Mouse (Mus musculus) liver, embryonic 11.5 days (tissue): Measurements from ENCODE around the gene Ipo4. TPM values are rescaled to one million over a fixed set of nuclear protein-coding genes. Genes with fewer than 3 reads are reported as not detected.

Experiments
- ATAC-seq: fragments of 200-750 bp; cut with Nextera tagmentation; replicated peaks from 2 replicates; pipeline ENCODE4 v1.8.0; 2017; ENCODE audit warnings: moderate number of reproducible peaks, mild to moderate bottlenecking, moderate TSS enrichment, moderate library complexity; ENCODE audit not compliant: low FRiP score
- DNase-seq: peaks from one replicate; pipeline ENCODE4 v3.0.0-alpha.2; 2017; ENCODE audit warnings: low spot score
- H3K27ac ChIP-seq: fragments of 300-500 bp; sonication (generic); 2 replicates; pipeline ENCODE4 v1.5.1; 2014; ENCODE audit warnings: mild to moderate bottlenecking, low read depth, low read length, control low read depth
- H3K27me3 ChIP-seq: fragments of 300-500 bp; sonication (generic); replicated peaks from 2 replicates; pipeline ENCODE4 v1.6.1; 2014; ENCODE audit warnings: low read length, mixed read lengths; ENCODE audit not compliant: control insufficient read depth, insufficient read depth
- H3K36me3 ChIP-seq: fragments of 300-500 bp; sonication (generic); 2 replicates; pipeline ENCODE4 v1.6.1; 2014; ENCODE audit warnings: mild to moderate bottlenecking, low read length, moderate library complexity, mixed read lengths; ENCODE audit not compliant: control insufficient read depth, insufficient read depth
- H3K4me1 ChIP-seq: fragments of 300-500 bp; sonication (generic); replicated peaks from 2 replicates; pipeline ENCODE4 v1.6.1; 2014; ENCODE audit warnings: low read length, mixed read lengths; ENCODE audit not compliant: control insufficient read depth, insufficient read depth
- H3K4me2 ChIP-seq: fragments of 300-500 bp; sonication (generic); 2 replicates; pipeline ENCODE4 v1.6.1; 2014; ENCODE audit warnings: mild to moderate bottlenecking, control low read depth, moderate library complexity
- H3K4me3 ChIP-seq: fragments of 300-500 bp; sonication (generic); 2 replicates; pipeline ENCODE4 v1.5.1; 2014; ENCODE audit warnings: low read depth, low read length, control low read depth
- H3K9ac ChIP-seq: fragments of 300-500 bp; sonication (generic); 2 replicates; pipeline ENCODE4 v1.6.1; 2014; ENCODE audit warnings: low read depth, low read length, control low read depth
- H3K9me3 ChIP-seq: fragments of 300-500 bp; sonication (generic); 2 replicates; pipeline ENCODE4 v1.6.1; 2016; ENCODE audit warnings: low read length, inconsistent platforms, mixed read lengths; ENCODE audit not compliant: control insufficient read depth
- WGBS: fragments of 180-500 bp; shearing (Covaris S2); extraction: QIAGEN DNeasy Blood & Tissue Kit; methylation state at CpG from one replicate; pipeline ENCODE4 v1.1.7; 2014; 5-methylcytosine and 5-hydroxymethylcytosine counted together
- polyA plus RNA-seq: library from polyadenylated mRNA; unstranded; fragments of >200 nt; fragmentation: Nextera tagmentation; extraction: Ambion mirVana; gene quantifications from 2 replicates; pipeline ENCODE4 v1.2.1, GENCODE M21; 2014

The Ipo4 gene
- polyA plus RNA-seq, 1 experiment from 2014 or later = 92.1 TPM

DNA sequence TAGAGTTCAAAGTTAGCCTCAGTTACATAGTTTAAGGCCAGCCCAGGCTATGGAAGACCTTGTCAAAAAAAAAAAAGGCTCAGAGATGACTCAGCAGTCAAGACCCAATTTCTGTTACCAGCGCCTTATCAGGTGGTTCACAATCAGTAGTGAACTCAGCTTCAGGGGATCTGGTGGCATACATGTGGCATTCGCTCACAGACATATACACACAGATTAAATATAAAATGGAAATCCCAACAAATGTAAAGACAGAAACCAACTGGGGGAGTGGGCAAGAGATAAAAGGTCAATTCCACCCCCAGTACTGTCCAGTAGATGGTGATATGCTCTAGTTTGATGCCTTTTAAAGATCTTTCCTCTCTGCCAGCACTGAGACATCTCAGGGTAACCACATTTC, 49.6 kb downstream of the Ipo4 start:
- DNase-seq (no peak), ATAC-seq (peak; percentile 49)
- no peaks in the 10 kb centered on the region for H3K9me3 ChIP-seq
- H3K36me3 ChIP-seq = peaks cover 10% of the 10 kb centered on the region; the same call in 1 of the 2 replicates
- 38% methylated on average over 2 of the region's 2 CpGs for WGBS
- H3K4me3 ChIP-seq = peak overlapping the region; percentile 28; the same call in 1 of the 2 replicates
- peak overlapping the region; percentile 98 for H3K27ac ChIP-seq
- H3K27me3 ChIP-seq = no peaks in the 10 kb centered on the region
- H3K4me2 ChIP-seq = peak overlapping the region; percentile 94
- H3K9ac ChIP-seq = peak overlapping the region; percentile 56
- peaks cover 40% of the 10 kb centered on the region for H3K4me1 ChIP-seq

DNA sequence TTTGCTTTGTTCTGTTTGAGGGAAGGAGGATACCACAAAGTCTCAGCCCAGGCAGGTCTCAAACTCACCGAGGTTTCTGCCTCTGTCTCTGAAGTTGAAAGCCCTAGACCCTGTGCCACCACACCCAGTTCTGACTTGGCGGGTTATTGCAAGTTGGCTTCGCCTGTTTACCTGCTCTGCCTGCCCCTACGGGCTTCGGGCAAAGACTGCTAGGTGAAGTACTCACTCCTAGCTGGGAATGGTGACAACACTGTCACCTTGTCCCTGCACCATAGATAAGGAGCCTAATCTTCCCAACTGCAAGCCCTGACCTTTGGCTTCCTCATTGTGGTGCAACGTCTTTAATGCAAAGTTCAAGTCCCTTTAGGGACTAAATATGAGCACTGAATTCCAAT, 50.2 kb downstream of the Ipo4 start:
- Histone ChIP-seq H3K27ac (peak overlapping the region; percentile 98), H3K9me3 (no peaks in the 10 kb centered on the region), H3K4me2 (peak overlapping the region; percentile 94), H3K9ac (peak overlapping the region; percentile 56), H3K4me1 (peaks cover 40% of the 10 kb centered on the region), H3K36me3 (peaks cover 13% of the 10 kb centered on the region; the same call in 1 of the 2 replicates), H3K27me3 (no peaks in the 10 kb centered on the region), H3K4me3 (peak overlapping the region; percentile 28)
- 22% methylated on average over 6 of the region's 6 CpGs for WGBS
- ATAC-seq (peak; percentile 63), DNase-seq (no peak)

GRCm38 (mm10) chr14:55584702-55585565, 50.8 kb downstream of the Ipo4 start, which contains the start of gene Emc9:
Emc9 (minus strand) TSS chr14:55585302.
- H3K4me3 ChIP-seq = peak within 1 kb of the TSS; percentile 68
- peaks cover 36% of the 10 kb centered on the region for H3K4me1 ChIP-seq
- 2% methylated on average over 43 of the region's 43 CpGs for WGBS

GRCm38 (mm10) chr14:55584303-55584701, 51.5 kb downstream of the Ipo4 start:
- ATAC-seq (no peak), DNase-seq (no peak)
- Histone ChIP-seq H3K36me3 (peaks cover 15% of the 10 kb centered on the region; the same call in 1 of the 2 replicates), H3K4me1 (peaks cover 37% of the 10 kb centered on the region), H3K9me3 (no peaks in the 10 kb centered on the region), H3K4me2 (peak overlapping the region; percentile 94), H3K9ac (peak overlapping the region; percentile 71), H3K27me3 (no peaks in the 10 kb centered on the region), H3K4me3 (peak overlapping the region; percentile 68), H3K27ac (peak overlapping the region; percentile 98)
- WGBS = 30% methylated on average over 5 of the region's 5 CpGs

More at GRCm38 (mm10) chr14:55584702-55585565, 50.8 kb downstream of the Ipo4 start, which contains the start of gene Emc9:
- Histone ChIP-seq H3K27me3 (no peaks in the 10 kb centered on the region), H3K4me2 (peak within 1 kb of the TSS; percentile 94), H3K36me3 (peaks cover 15% of the 10 kb centered on the region; the same call in 1 of the 2 replicates), H3K9me3 (no peaks in the 10 kb centered on the region), H3K27ac (peak within 1 kb of the TSS; percentile 98), H3K9ac (peak within 1 kb of the TSS; percentile 71)
- peak; percentile 83 for DNase-seq
- peak; percentile 94 for ATAC-seq

DNA sequence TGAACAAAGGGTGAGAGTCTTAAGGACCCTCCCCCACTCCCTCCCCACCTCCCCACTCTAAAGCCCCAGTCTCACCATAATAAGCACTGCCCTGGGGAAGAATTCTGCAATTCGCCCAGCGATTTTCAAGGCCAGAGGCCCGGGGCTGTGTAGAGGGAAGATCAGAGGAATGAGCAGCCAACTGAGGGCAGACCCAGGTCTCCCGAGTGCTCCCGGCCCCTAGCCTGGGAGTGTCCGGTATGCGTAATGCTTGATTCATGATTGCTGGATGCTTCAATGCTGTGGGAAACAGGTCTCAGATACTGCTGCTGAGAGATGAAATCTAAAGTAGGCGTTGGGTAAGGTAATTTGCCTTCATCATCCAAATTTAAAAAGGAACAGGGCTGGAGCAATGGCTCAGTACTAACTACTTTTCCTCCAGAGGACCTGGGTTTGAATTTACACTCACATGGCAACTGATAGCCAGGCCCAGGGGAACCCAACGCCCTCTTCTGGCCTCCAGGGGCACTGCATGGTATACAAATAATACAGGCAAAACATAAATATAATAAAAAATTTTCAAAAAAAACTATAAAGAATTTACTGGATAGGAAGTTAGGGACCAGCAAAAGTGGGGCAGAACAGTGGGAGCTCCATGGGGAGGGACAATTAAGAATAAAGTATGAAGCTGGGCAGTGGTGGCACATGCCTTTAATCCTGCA, 53.6 kb downstream of the Ipo4 start:
- WGBS = 80% methylated on average over 9 of the region's 9 CpGs
- H3K4me1 ChIP-seq = peaks cover 40% of the 10 kb centered on the region

GRCm38 (mm10) chr14:55580731-55581130, 55.0 kb downstream of the Ipo4 start:
- Histone ChIP-seq H3K27ac (no peak overlapping the region), H3K4me2 (no peak overlapping the region), H3K27me3 (no peaks in the 10 kb centered on the region), H3K9ac (no peak overlapping the region), H3K9me3 (no peaks in the 10 kb centered on the region), H3K4me3 (no peak overlapping the region), H3K36me3 (peaks cover 13% of the 10 kb centered on the region; the same call in 1 of the 2 replicates), H3K4me1 (peaks cover 29% of the 10 kb centered on the region)
- no peak for DNase-seq
- 86% methylated on average over 16 of the region's 16 CpGs for WGBS
- ATAC-seq = no peak

More for the DNA sequence above, 53.6 kb downstream of the Ipo4 start:
- Histone ChIP-seq H3K4me3 (no peak overlapping the region), H3K9me3 (no peaks in the 10 kb centered on the region), H3K36me3 (peaks cover 13% of the 10 kb centered on the region; the same call in 1 of the 2 replicates), H3K27ac (no peak overlapping the region; the same call in 1 of the 2 replicates), H3K4me2 (no peak overlapping the region), H3K9ac (no peak overlapping the region), H3K27me3 (no peaks in the 10 kb centered on the region)
- DNase-seq (no peak), ATAC-seq (no peak)

DNA sequence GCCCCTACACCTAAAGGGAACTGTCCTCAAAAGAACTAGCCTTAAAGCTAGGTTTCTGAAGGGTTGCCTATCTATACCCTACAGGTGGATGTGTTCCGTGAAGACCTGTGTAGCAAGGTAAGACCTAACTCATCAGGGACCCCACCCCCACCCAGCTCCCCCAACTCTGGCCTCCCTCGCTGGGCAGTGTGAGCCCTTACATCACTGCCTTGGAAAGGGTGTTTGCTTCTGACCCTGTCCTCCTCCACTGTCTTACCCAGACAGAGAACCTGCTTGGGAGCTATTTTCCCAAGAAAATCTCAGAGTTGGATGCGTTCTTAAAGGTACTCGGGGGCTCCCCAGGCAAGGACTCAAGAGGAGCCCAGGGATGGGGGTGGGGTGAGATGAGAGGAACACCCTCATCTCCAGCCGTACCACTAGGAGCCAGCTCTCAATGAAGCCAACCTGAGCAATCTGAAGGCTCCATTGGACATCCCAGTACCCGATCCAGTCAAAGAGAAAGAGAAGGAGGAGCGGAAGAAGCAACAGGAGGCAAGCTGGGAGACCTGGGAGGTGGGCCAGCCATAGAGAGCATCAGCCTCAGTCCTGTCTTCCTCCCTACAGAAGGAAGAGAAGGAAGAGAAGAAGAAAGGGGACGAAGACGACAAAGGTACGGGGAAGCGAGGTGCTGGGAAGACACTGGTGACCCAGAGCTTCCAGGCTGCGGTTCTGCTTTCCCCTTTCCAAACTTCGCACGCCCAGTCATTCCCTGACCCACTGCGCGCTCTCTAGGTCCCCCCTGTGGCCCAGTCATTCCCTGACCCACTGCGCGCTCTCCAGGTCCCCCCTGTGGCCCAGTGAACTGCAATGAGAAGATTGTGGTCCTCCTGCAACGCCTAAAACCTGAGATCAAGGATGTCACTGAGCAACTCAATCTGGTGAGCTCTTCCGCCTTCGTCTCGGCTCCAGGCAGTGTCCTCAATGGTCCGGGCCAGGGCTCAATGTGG, 56.0 kb downstream of the Ipo4 start:
- H3K27ac ChIP-seq = peak overlapping the region; percentile 35
- H3K4me3 ChIP-seq = no peak overlapping the region
- no peaks in the 10 kb centered on the region for H3K27me3 ChIP-seq
- DNase-seq (no peak), ATAC-seq (no peak)
- peaks cover 28% of the 10 kb centered on the region for H3K4me1 ChIP-seq
- H3K9ac ChIP-seq = no peak overlapping the region
- WGBS = 86% methylated on average over 23 of the region's 23 CpGs
- H3K9me3 ChIP-seq = no peaks in the 10 kb centered on the region
- peak overlapping the region; percentile 77 for H3K4me2 ChIP-seq
- H3K36me3 ChIP-seq = peaks cover 13% of the 10 kb centered on the region; the same call in 1 of the 2 replicates
